Mouse (Mus musculus): ENCODE data around the gene Cldn5. TPM values are rescaled to one million over a fixed set of nuclear protein-coding genes. Genes with fewer than 3 reads are reported as not detected.

The Cldn5 gene
- total RNA-seq (2021), result 10 to 100 TPM in 1 of 2 experiments, 1 to 10 TPM in 1; 7.4 to 13.9 TPM
- long read RNA-seq, experiment 1, transcript Cldn5-201 (1 exons, 1,416 nt), result major isoform, 41 of 41 reads
- long read RNA-seq, experiment 1, partial matches to known transcripts, result 0 of 41 reads
- long read RNA-seq, experiment 1, other reads (novel, unspliced or antisense), result 0 of 41 reads
- long read RNA-seq, experiment 2, transcript Cldn5-201 (1 exons, 1,416 nt), result major isoform, 31 of 31 reads
- long read RNA-seq, experiment 2, partial matches to known transcripts, result 0 of 31 reads
- long read RNA-seq, experiment 2, other reads (novel, unspliced or antisense), result 0 of 31 reads

DNA sequence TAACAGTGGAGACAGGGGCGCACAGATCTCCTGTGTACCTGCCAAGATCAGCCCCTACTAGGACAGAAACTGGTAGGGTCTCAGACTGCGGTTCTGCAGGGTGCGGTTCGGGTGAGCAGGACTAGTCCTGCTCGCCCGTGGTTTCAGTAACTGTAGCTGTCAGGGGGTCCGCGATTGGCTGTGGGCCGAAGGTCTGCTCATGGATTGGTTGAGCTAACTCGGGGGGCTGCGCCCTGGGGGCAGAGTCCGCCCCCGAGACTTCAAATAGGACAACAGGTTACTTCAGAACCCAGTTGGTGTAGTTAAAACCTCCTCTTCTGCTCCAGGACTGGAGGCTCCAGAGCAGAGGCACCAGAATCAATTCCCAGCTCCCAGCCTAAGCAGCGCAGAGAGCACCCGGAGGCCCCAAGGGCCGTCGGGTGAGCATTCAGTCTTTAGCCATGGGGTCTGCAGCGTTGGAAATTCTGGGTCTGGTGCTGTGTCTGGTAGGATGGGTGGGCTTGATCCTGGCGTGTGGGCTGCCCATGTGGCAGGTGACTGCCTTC, at the start of gene Cldn5:
Cldn5 (plus strand) TSS at position 292 of the 545 bp plus-strand sequence.
- peak; percentile 59 for DNase-seq

DNA sequence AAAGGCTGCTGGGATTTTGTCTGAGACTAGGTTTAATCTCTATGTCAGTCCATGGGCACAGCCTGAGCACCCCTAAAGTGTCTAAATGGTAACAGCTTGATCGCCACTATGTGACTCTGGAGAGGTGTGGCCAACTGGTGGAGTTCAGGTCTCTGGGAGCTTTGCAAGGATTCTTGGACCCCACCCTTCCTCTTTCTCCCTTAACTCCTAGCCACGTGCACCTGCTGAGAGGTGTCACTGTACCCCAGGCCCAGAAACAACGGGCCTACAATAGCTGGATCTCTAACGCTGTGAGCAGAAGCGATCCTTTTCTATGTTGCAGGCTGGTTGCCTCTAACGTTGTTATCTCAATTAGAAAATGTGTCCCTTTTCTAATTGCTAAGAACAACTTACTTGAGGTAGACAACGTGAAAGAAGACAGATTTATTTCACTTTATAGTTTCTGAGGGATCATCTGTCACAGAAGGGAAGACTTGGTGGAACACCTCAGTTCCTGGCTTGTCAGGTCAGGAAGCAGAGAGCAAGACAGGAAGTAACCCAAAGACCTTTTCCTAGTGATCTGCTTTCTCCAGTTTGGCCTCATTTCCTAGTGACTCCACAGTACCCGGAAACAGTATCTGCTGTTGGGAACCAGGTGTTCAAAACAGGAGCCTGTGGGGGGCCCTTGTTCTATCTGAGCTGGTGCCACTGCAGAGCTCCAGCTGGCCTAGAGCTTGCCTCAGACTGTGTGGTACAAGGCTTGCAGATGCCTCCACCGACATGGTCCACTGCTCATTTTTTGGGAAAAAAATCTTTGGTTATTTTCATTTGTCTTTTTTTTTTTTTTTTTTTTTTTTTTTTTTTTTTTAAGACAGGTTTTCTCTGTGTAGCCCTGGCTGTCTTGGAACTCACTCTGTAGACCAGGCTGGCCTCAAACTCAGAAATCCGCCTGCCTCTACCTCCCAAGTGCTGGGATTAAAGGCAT, 48.8 kb upstream of the Cldn5 start:
- DNase-seq, result no peak

DNA sequence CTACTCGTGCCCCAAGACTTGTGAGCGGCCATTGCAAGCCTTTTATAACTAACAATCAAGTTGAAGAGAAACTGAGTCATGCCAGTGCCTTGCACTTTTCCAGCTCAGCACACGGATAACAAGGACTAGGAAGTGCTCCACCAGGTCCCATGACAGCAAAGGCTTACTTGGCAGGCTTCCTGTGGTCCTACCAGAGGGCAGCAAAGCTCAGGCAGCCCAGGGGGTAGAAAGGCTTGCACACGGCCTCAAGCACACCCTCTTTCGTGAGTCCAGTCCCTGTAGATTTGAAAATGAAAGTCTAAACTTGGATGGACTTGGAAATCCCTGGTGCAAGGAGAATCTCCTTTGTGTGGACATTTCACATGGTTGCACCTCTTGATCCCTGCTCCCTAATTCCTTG, 47.5 kb upstream of the Cldn5 start:
- no peak for DNase-seq

DNA sequence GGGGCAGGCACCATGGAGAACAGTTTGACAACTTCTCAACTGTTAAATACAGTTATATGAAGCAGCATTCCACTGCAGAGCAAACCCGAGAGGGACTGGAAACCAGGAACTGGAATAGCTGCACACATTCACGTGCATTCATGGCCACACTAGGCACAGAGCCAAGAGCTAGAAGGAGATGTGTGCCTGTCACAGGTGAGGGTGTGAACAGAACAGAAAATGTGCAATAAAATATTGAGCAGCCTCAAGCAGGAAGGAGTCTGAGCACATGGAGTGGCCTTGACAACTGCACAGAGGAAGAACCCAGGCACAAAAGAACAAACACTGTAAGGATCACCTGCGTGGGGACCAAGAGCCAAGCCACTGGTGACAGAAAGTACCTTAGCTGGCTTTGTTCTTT, 46.0 kb upstream of the Cldn5 start:
- DNase-seq, result no peak

DNA sequence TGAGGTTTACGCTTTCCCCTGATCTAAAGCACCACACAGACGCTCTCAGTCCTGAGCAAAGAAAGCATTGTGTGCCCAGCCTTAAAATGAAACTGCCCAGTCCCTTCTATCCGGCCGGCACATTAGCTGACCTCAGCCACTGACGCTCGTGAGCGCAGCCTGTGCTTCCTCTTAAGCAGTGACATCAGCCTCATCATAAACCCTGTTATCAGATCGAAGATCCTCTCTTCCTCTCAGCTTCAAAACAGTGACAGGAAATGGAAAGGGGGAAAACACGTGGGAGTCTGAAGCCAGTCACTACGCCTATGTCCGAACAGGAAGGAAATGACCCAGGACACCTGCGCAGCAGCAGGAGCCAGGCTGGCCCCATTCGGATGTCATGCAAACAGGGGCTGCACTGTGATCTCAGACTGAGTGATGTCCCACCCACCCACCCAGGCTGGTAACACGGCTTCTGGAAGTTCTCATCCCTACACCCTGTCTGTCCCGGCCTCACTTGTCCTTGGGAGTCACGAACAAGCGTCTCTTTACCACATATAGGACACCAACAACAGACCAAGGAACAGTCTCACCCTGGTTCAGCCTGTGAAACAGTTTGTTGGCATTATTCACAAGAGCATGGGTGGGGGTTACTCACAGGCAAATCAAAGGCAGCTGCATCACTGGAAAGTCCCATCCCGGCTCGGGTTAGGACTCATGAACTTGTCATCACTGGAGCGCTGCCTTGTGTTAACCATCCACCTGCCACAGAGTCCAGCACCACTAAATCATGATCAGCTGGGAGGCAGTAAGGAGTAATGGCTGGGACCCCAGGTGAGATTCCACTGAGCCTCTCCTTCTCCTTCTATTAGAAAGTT, 43.3 kb upstream of the Cldn5 start:
- peak; percentile 10 for DNase-seq

DNA sequence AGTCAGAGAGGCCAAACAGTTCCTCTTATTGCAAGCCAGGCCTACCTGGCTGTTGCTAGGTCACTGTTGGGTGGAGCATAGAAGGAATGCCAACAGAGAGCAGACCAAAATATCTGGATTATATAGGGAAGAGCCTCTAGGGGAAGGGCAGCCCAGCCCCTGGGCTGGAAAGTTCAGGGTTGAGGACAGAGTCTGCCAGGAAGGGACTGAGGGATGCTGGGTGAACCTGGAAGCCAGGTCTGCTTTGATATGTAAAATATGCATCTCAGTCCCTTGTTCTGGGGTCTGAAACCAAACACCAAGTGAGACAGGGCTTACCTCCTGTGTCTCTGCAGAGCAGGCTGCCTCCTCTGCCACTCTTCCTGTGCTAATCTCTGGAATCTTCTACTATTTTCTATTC, 38.3 kb upstream of the Cldn5 start:
- DNase-seq, result no peak

DNA sequence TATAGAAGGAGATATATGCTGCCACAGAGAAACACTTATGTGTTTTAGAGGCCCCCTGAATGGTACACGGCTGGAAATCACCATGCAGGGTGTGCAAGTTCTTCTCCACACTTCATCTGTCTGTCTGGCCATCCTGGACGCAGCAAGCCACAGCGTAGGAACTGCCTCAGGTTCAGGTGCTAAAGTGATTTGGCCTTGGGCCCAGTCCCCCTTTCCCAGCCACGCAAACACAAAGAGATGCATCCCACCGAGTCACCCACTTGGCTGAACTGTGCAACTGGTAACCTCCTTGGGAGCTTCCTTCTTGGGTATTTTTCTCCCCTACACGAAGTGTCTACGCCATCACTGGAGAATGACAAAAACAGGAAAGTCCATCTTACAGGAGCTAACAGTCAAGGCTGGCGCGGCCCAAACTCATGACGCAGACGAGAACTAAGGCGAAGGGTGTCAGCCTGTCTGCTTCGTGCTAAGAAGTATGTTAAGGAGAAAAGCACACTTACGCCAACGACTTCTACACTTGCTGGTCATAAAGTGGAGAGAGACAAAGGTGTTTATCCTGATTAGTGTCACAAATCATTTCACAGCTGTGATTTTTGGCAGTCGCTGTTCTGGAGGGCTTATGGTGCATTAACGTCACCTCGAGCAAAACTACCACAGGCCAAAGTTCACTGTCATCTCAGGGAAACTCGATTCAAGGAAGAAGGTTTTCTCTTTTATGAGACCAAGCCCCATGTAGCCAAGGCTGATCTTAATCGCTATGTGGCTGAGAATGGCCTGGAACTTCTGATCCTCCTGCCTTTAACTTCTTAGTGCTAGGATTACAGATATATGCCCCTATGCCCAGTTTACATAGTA, 30.2 kb upstream of the Cldn5 start:
- DNase-seq, result peak; percentile 51

DNA sequence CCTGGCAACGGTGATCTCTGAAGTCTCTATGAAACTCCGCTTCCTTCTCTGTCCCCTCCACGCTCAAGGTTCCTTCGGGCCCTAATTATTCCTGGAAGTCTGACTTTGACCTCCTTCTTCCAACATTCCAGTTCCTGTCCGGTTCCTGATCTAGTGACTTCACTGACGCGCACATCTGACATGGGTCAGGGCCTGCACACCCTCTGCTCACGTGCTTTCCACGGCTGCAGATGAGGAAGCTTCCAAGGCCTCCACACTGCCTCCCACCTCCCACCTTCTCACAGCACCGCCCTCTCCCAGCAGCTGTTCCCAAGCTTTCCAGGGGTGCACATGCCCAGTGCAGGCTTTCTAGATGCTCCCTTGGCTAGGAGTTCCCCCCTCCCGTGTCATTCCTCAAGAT, 25.5 kb upstream of the Cldn5 start:
- DNase-seq, result no peak

DNA sequence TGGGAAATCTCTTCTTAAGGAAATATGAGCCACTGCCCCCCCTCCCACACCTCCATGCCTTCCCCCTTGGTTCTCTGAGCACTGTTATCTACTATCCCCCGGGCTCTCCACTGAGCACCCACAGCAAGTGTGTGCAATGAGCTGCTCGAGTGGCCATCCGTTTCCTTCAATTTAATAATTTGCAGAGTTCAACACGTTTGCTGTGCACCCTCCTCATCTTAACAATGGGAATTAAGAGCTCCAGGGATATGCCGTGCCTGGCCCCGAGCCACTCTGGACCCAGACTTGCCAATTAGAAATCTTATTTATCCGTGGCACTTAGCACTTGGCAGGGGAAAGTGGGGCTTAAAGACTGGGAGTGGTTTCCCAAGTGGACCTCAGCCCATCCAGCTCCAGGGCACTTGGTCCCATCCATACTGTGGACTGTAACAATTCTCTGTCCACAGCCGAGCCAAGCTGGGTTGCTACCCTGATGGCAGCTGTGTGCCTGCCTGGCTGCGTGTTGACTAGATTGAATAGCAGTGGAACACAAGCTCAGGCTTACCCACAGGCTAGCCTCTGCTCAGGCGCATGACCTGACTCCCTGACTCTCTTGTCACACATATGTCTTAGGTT, 24.7 kb upstream of the Cldn5 start:
- no peak for DNase-seq

DNA sequence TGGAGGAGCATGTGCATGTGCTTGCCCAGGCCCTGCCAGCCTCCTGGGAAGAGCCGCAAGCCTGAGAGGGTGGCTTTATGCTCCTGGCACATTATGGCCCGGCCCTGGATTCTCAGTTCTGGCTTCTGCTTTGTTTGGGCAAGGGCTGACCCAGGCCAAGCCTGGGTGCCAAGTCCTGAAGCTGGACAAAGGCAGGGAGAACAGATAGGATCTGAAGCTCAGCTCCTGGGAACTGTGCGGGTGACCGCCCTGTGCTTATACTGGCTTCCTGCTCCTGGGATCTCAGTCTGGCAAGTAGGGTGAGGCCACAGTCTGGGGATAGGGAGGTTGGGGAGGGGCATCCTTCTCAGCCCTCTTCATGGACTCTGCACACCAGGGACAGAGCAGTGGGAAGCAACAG, 14.9 kb upstream of the Cldn5 start:
- no peak for DNase-seq

DNA sequence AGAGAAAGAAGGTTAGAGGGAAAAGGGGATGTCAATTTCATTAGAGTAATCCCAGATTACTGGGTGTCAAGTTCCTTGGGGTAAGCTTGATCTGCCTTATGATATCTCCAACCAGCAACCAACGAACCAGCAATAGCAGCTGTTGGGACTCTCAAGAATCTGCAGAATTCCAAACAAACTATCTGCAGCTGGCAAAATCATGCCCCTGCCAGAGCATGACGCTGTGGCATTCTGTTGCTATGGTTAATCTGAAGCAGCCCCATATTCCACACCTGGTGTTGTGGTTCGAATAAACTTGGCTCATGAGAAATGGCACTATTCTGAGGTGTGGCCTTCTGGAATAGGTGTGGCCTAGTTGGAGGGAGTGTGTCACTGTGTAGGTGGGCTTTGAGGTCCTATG, 13.7 kb upstream of the Cldn5 start:
- DNase-seq, result no peak

DNA sequence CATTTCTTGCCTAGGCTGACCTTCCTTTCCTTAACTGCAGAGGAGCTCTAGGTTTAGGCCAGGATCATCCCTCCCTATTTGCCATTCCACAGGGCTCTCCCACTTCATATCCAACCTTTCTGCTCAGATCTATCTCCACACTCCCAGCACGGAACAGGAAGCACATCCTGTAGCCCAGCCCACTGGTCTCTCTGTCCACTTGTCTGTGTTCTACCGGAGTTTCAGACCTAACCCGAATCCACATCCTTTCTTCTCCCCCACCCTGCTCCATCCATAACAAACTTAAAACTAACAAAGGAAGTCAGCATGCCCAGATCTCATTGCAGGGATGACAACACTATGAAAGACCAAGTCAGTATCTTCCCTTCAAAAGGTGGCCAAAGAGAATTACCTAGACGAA, 10.3 kb upstream of the Cldn5 start:
- DNase-seq, result no peak

DNA sequence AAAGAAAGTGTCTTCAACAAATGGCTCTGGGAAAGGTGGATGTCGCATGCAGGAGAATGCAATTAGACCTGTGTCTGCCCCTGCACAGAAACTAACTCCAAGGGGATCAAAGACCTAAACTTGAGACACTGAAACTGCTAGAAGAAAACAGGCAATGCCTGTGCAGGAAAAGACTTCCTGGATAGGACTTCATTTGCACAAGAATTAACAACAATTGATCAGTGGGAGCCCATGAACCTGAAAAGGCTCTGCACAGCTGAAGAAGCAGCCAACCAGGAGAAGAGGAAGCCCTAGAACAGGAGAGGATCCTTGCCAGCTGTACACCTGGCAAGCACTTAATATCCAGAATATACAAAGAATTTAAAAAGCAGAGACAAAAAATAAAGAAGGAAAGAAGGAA, 7.1 kb upstream of the Cldn5 start:
- DNase-seq, result no peak

DNA sequence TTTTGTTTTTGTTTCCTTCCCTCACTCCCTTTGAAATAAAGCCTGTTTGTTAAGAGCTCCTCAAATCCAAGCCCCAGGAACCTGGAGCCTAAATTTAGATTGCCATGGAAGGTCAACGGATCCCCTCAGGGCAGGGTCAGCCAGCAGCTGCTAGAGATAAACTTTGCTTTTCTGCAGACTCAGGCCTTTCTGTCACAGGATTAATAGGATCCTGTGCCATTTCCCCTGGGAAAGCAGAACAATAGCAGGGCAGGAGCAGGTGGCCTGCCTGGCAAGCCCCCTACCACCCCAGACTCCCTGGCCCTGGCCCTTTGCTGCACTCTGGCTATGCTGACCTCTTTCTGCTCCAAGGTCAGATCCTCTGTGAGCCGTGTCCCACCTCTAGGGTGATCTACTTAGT, 2.7 kb upstream of the Cldn5 start:
- DNase-seq, result no peak

DNA sequence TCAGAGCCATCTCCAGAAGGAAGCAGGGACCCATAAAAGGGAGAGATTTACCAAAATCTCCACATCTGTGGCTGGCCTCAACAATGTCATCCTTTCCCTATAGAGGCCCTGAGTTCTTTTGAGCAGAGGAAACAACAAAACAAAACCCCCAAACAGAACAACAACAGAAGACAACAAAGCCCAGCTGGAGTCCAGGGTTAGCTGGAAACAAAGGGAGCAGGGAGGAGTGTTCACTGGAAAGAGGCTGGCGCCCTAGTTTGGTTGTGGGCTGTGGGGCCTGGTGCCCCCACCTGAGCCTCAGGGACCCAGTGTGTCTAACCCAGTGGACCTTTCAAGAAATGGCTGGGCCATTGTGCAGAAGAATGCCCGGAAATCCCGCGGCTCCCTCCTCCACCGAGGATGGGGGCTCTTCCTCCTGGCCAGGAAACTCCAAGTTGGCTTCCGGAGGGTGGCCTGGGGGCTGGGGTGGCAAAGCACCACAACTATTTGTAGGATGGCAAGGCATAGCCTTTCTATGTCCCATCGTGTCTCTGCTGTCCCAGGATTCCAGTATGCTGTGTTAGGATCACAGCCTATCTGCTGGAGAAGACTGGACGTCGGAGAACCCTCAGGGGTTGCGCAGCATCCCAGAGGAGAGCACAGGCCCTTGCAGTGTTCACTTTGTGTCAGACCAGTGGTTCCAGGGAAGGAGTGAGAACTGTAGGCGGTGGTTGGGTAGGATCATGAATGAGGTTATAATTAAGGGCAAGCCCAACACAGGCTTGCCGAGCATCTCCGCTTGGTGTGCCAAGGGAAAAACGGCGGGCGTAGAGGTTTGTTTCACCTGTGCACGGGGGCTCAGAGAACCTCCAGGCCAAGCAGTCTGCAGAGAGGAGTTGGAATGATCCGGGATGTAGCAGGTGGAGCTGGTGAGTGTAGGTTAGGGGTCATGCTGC, 759 bp upstream of the Cldn5 start:
- no peak for DNase-seq

DNA sequence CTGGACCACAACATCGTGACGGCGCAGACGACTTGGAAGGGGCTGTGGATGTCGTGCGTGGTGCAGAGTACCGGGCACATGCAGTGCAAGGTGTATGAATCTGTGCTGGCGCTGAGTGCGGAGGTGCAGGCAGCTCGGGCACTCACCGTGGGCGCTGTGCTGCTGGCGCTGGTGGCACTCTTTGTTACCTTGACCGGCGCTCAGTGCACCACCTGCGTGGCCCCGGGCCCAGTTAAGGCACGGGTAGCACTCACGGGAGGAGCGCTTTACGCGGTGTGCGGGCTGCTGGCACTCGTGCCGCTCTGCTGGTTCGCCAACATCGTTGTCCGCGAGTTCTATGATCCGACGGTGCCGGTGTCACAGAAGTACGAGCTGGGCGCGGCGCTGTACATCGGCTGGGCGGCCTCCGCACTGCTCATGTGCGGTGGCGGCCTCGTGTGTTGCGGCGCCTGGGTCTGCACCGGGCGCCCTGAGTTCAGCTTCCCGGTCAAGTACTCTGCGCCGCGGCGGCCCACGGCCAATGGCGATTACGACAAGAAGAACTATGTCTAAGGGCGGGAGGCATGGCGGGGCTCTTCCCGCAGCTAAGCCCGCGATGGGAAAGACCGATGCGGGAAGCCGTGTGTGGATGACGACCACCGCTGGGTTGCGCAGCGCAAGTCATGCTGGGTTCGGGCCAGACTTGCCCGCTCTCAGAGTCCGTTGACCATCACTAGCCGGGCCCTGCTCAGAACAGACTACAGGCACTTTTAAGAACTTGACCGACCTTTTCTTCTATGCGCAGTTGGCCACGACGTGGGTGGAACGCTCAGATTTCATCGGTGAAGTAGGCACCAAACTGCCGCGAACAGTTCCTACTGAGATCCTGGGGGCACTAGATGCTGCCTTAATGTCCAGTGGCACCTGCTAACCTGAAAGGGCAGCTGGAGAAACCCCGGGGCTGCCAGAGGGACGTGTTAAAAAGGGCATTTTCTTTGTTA, 744 bp downstream of the Cldn5 start:
- no peak for DNase-seq

DNA sequence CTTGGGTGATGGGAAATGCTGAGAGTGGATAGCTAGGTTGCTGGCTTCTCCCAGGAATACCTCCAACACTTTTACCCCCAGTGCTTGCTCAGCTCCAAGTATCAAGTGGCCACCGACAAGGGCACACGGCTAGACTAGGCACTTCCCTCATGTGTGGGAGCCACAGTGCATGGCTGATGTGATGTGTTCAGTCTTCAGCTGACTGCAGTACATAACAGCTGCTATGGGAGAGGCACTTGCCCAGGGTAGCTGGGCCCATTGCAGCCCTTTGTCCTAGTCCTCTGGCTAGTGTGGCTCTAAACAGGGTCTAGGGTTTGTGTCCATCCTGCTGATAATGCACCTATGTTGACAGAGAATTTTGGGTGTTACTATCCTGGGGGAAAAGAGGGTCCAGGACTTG, 1.8 kb downstream of the Cldn5 start:
- DNase-seq, result no peak

DNA sequence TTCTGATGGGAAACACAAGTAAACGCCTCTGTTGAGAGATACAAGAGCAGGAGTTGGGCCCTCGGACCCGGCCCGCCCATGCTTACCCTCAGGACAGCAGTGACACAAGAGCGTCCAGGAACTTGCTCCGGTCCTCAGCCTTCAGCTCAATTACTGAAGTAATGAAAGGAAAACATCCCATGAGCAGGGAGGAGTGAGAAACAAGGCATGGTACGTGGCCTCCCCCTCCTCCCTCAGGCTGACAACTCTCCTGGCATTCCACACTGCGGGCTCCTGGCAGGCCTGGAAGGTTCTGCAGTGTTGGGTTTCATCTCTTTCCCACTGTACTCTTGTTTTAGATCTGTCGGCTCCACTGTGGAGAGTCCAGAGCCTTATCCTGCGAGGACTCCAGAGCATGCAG, 5.2 kb downstream of the Cldn5 start:
- DNase-seq, result no peak

Measured in gastrocnemius, postnatal 25 days (tissue).